9 mouse cellular contexts compared by ENCODE assay signal in genomic region chr10:41931962-41932361, GRCm38 (mm10).
A peak's percentile ranks its signal among the peaks of the same experiment; 100 is the strongest.
DNase-seq lines count a peak whose midpoint lies in the region; ATAC-seq lines count a peak whose summit lies in the region.
"Had no signal": no experiment of that assay in that cellular context is flagged by ENCODE, and none has a peak within 500 bp of the region (broad histone marks: within the 10 kb centered on the region; RNA-seq: fewer than 3 reads in every experiment).

No protein-coding gene starts in this region.

- 0 out of 2 replicates have a peak overlapping the region, but pooled peaks have one; percentile 70 for H3K27ac ChIP-seq in kidney, embryonic 15.5 days
- H3K27ac ChIP-seq in forebrain, embryonic 15.5 days (replicated peaks), result peak overlapping the region; percentile 76
- H3K27ac ChIP-seq: limb, embryonic 10.5 days had no signal

- no peak overlapping the region for H3K4me2 ChIP-seq in kidney, embryonic 15.5 days
- H3K4me2 ChIP-seq in forebrain, embryonic 15.5 days (replicated peaks), result no peak overlapping the region; the same call in 1 of the 2 replicates

- no peaks in the 10 kb centered on the region for H3K27me3 ChIP-seq in kidney, embryonic 15.5 days
- no peaks in the 10 kb centered on the region for H3K27me3 ChIP-seq in forebrain, embryonic 15.5 days

- 74% methylated on average over 12 of the region's 12 CpGs for WGBS in kidney, embryonic 15.5 days
- WGBS in forebrain, embryonic 15.5 days, result 28% methylated on average over 12 of the region's 12 CpGs

- ATAC-seq in kidney, embryonic 15.5 days (replicated peaks; ENCODE audit: low FRiP score), result no peak
- ATAC-seq in forebrain, embryonic 15.5 days (replicated peaks), result peak; percentile 47

- no peak overlapping the region for H3K4me3 ChIP-seq in kidney, embryonic 15.5 days (replicated peaks)
- H3K4me3 ChIP-seq in forebrain, embryonic 15.5 days, result no peak overlapping the region
- H3K4me3 ChIP-seq: limb, embryonic 10.5 days had no signal

- no peaks in the 10 kb centered on the region for H3K36me3 ChIP-seq in kidney, embryonic 15.5 days
- H3K36me3 ChIP-seq in forebrain, embryonic 15.5 days, result no peaks in the 10 kb centered on the region
- H3K36me3 ChIP-seq: limb, embryonic 10.5 days had no signal

- H3K9me3 ChIP-seq in kidney, embryonic 15.5 days (replicated peaks), result no peaks in the 10 kb centered on the region
- no peaks in the 10 kb centered on the region for H3K9me3 ChIP-seq in forebrain, embryonic 15.5 days
- H3K9me3 ChIP-seq: limb, embryonic 10.5 days had no signal

- no peak overlapping the region for H3K9ac ChIP-seq in kidney, embryonic 15.5 days
- peak overlapping the region; percentile 22; the same call in 1 of the 2 replicates for H3K9ac ChIP-seq in forebrain, embryonic 15.5 days (replicated peaks)

- peaks cover 53% of the 10 kb centered on the region for H3K4me1 ChIP-seq in kidney, embryonic 15.5 days
- H3K4me1 ChIP-seq in forebrain, embryonic 15.5 days, result peaks cover 66% of the 10 kb centered on the region

- no peak for DNase-seq in kidney, postnatal 14 days
- DNase-seq in layer of hippocampus, postnatal 14 days (ENCODE audit: low spot score in 2 of 2), result peak; percentile 77 to 91
- peak; percentile 84 to 92 for DNase-seq in right cerebral cortex, postnatal 10 days (ENCODE audit: low spot score in 2 of 2)
- no peak for DNase-seq in adrenal gland, adult (ENCODE audit: inconsistent age in 2 of 2, low spot score in 1 of 2)
- no peak for DNase-seq in gastrocnemius, postnatal 25 days
- no peak for DNase-seq in spleen, postnatal 10 days (ENCODE audit: low spot score in 2 of 2)

Comparison
In these comparisons a context has a peak if more than half of its experiments do, and no peak if none do; other contexts are left out.
1. DNase-seq: peak in layer of hippocampus, postnatal 14 days (2 of 2) and right cerebral cortex, postnatal 10 days (2 of 2); none in kidney, postnatal 14 days (single experiment), adrenal gland, adult (0 of 2), gastrocnemius, postnatal 25 days (single experiment) and spleen, postnatal 10 days (0 of 2).